Mouse (Mus musculus): ENCODE measurements around the gene Dmrtc1c1.
"Not testable (repeated sequence)": the region's sequence is repeated elsewhere in the genome, so short reads cannot be mapped to it uniquely, and the experiment has no call there.

Gene Dmrtc1c1

DNA sequence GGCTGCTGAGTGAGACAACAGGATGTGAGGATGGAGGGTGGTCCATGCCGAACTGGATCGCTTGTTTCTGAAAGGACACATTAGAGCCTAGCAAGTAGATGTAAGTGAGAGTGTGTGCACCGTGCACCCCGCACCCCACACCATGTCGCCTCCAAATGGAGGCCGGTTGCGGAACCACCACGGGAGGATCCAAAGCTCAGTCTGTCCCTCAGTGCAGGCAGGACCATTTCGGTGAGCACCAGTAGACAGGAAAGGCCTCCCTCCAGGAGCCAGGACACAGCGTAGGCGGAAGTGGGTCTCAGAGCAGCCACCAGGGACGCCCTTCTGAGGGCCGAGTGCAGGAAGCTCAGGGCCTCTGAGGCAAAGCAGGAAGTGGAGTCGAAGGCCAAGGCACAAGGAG is at the start of gene Dmrtc1c1:
Gene Dmrtc1c1 (plus strand): TSS at position 301 of the 400 bp plus-strand sequence.
- not testable (repeated sequence) for DNase-seq

DNA sequence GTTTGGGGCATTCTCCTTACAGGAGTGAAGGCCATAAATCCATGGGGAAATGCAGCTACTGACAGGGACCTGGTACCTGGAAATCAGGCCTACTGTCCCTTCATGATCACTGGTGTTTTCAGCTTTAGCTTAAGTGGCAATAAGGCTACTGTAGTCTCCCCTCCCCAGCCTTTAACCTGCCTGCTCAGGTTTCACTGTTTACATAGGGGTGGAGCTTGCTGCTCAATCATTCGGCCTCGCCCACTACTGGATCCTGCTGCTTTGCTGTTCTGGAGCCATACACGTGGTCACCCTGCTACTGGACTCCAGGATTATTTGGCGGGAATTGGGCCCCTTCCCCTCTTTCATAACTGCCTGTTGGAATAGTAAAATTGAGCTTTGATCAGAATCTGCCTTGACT is 36.9 kb upstream of the Dmrtc1c1 start:
- peak in 1 of 2 experiments; percentile 7 for DNase-seq

DNA sequence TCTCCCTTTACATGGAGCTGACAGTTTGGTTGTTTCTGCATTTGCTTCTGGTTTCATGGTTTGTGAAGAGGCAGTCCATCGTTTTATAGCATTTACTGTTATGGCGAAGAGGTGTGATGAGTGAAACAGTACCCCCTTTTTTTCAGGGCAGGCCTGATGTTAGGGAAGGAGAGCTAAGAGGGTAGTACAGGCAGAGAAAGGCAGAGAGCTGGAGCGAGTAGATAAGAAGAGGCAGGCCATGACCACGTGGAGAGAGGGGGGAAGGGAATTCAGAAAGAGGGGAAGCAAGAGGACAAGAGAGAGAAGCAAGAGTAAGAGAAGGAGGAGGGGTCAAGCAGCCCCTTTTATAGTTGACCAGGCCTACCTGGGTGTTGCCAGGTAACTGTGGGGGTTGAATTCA is 9.5 kb downstream of the Dmrtc1c1 start:
- DNase-seq = no peak

DNA sequence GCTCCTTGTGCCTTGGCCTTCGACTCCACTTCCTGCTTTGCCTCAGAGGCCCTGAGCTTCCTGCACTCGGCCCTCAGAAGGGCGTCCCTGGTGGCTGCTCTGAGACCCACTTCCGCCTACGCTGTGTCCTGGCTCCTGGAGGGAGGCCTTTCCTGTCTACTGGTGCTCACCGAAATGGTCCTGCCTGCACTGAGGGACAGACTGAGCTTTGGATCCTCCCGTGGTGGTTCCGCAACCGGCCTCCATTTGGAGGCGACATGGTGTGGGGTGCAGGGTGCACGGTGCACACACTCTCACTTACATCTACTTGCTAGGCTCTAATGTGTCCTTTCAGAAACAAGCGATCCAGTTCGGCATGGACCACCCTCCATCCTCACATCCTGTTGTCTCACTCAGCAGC is 51.8 kb downstream of the Dmrtc1c1 start, which contains the start of gene Dmrtc1c2:
Gene Dmrtc1c2 (minus strand): TSS at position 101 of the 400 bp plus-strand sequence.
- DNase-seq = not testable (repeated sequence)
